Mouse (Mus musculus) ovary, adult 18-20 months (tissue): Measurements from ENCODE around the gene Casp8.
"Not testable (repeated sequence)": the region's sequence is repeated elsewhere in the genome, so short reads cannot be mapped to it uniquely, and the experiment has no call there.

ENCODE experiments used
- DNase-seq: peaks from one replicate; pipeline ENCODE4 v3.0.0; 2022; ENCODE audit warnings: low spot score, mixed read lengths

The Casp8 gene

DNA sequence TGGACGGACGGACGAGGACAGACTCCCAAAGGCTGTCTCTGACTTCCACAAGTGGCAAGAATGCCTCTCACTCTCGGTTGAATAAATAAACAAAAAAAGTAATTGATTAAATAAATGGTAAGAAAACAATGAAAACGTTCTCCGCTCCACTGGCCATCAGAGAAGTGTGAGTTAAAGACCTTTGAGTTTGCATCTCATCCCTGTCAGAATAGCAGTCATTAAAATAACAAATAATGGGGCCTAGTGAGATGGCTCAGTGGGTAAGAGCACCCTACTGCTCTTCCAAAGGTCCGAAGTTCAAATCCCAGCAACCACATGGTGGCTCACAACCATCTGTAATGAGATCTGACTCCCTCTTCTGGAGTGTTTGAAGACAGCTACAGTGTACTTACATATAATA lies 5.5 kb downstream of the Casp8 start:
- not testable (repeated sequence) for DNase-seq

DNA sequence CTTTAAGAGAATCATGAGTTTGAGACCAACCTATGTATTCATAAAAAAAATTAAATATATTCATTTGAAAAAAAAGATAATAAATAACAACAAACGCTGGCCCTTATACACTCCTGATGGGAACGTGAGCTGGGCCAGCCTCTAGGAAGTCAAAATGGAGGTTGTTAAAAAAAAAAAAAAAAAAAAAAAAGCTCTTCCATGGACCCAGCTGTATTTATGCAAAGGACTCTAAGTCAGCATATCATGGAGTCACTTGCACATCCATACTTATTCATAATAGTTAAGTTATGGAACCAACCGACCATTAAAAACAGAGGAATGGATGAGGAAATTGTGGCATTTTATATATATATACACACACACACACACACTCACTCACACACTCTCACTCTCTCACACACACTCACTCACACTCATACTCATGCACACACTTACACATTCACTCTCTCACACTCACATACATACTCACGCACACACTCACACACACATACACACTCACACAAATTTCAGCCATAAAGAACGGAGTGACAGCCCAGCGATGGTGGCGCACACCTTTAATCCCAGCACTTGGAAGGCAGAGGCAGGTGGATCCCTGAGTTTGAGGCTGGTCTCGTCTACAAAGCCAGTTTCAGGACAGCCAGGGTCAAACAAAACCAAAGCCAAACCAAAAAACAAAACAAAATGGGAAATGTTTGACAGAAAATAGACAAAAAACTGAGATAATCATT lies 6.5 kb downstream of the Casp8 start:
- DNase-seq, result no peak

DNA sequence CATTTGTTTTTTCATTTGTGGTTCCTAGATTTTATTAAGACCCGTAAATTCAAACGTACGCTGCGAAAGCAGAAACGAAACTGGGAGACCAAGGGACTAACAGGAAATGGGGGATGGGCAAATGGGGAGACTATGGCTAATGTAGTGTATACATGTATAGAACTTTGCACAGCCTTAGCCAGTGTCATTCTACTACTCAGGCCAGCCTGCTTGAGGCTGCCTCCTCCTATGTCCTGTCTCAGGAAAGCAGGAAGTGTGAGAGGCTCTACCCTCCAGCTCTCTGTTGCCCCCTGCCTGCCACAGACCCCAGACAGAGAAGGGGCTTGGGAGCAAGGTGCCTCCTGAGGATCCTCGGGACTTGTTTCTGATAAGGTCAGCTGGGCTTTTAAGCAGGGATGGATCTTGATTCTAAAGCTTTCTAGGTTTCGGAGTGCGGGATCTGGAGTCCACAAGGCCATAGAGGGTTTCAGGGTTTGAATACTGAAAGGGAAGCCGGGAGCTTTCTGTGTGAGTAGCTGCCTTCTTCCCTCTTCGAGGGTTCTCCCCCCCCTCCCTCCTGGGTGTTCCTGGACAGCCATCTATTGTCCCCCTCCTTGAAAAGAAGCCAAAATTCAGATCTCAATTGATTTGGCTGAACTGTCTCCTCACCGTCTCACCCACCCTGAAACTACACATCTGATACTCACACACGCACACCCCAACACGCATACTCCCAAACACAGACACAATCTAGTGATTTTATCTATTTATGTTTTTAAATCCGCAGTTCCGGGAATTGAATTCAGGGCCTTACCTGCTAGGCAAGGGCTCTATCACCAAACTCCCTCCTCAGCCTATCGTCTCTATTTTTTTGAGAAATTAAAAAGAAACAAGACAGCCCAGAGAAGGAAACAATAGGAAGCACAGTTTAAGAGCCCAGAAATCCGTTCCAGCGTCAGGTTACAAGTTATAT lies 7.4 kb downstream of the Casp8 start:
- no peak for DNase-seq

DNA sequence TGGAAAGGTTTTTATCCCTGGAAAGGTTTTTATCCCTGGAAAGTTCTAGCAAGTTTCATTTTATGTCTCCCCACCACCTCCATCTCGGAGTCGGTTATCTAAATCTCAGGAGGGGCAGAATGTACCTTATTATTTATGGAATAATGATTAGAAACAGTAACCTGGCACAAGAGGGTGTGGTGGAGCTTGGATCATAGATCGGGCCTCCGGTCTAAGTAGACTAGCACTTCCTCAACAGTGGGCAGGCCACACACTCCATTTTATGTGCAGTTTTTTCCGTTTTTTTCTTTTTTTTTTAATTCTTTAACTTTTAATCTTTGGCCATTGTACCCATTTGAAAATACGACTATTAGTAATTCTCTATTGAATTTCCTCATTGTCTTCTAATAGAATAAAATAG lies 8.4 kb downstream of the Casp8 start:
- DNase-seq, result no peak

DNA sequence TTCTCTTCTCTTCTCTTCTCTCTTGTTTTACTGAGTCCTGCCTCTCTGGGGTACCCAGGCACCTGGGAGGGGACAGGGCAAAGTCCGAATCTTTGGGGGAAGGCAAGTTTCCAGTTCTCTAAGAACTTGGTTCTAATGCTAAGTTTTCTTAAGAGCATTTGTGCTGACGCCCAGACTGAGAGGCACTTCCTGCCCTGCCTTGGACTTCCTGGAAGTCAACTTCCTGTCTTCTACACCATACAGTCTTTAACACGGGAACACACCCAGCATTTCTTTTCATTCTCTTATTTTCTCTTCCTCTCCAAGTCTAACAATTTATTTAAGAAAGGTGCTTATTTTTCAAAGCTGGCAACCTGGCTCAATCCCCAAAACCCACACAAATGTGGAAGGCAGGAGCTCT lies 11.5 kb downstream of the Casp8 start:
- DNase-seq, result no peak

DNA sequence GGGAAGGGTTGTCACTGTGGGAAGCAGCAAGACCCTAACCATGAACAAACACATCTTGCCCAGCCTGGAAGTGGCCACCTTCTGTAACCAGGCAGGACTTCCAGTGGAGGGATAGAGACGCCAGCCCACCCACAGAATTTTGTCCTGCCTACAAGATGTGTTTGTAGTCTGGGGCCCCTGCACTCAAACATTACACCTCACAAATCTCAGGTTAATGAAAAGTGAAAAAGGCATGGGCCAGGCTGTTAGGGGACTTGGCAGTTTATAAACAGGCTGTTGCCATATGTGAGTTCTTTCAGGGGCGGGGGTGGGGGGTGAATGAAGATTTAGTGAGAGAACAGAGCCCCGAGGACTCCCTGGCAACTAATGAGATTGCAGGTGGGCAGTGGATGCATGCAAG lies 31.1 kb downstream of the Casp8 start:
- DNase-seq, result no peak

DNA sequence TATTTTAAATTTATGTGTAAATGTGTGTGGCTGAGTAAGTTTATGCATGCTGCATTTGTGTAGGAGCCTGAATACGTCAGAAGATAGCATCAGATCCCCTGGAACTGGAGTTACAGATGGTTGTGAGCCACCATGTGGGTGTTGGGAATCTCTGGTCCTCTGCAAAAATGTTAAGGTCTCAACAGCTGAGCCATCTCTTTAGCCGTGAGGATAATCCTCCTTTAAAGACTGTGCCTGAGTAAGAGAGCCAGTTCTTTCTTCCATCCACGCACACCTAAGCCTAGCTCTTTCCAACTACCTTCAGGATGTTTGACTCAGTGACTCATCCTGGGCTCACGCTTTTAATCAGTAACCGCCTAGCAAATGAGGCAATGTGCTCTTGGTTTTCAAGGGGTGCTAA lies 35.6 kb downstream of the Casp8 start:
- no peak for DNase-seq

DNA sequence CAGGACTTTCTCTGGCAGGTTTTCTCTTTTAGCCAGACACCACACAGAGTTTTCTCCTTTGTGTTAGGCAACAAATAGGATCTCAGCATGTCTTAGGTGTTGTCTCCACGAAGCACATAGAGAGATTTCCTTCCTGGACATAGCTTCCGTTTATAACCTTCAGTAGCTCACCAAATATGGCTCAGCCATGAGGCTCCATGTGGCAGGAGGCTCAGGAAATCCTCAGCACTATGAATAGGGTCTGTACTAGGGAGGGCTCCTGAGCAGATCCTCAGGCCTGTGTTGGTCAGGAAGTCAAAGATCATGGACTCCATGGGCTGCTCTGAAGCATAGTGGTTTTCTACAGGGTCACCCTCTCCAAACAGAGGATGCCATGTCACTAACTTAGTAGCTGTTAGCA lies 37.0 kb downstream of the Casp8 start:
- no peak for DNase-seq

DNA sequence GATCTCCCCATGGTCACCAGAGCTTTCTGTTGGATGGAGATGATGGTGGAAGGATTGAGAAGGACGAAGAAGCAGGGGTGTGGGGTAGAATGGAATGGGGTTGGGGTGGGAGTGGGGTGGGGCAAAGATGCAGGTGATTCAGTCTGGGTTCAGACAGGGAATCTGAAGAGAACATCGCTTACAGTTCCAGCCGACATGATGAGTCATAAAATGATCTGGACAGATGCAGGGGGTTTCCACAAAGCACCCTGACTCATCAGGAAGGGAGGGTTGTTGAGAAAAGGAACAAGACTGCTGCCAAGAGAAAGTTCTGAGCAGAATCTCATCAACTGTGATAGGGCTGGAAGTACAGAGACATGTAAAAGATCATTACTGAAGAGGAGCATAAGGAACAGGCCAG lies 61.6 kb downstream of the Casp8 start:
- not testable (repeated sequence) for DNase-seq

DNA sequence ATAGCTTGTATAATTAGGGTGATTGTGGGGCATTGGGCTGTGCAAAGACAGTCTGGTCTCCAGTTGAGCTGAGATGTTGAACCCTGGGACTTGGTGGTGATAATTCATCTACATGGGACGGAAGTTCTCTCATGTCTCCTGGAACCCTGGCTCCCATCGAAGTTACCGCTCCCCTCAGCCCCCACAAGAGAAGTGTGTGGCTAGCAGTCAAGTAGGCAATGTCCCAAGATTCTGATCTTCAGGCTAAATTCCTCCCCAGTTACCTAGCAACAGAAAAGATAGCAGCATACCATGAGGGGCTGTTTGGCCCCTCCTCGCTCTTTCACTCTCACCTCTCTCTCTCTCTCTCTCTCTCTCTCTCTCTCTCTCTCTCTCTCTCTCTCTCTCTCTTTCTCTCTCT lies 64.0 kb downstream of the Casp8 start:
- not testable (repeated sequence) for DNase-seq

DNA sequence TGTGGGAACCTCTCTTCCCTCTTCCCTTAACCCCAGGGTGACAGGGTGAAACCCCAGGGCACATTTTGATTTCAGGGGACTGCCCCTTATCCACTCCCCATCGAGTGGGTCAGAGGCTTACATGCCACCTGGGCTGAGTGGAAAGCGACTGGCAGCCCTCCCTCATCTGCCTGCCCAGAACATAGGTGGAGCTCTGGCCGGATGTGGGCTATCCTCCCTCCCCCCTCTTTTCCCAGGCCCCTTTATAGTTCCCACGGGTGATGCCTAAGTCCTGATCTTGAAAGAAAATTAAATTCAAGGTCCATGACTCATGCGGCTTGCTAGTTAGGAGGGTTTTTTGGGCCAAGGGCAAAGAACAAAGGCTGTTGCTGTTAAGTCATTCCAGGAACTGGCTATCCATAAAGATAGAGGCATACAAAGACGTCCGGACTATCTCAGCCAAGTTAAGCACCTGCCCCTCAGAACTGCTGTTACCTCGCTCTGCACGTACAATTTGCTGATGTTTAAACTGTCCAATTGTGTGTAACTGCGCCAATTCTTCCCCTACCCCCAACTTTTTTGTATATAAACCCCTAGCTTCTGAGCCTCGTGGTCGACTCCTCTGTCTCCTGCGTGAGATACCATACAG lies 64.7 kb downstream of the Casp8 start:
- DNase-seq, result peak; percentile 61

DNA sequence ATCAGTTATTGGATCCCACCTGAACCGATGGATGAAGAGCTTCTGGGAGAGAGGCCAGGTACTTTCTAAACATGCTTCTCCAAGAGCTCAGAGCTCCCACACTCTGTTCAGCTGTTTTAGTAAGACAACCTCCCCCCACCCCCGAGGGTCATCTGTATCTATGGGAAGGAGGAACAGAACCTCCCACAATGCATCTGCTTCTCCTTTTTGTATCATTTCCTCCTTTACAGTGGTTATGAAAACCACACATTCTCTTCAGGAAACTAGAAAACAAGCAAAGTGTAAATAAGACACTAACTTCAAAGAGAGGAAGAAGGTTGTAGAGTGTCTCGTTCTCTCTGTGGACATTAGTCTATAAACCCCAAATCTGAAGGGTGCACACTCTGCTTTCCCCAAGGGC lies 65.4 kb downstream of the Casp8 start:
- DNase-seq, result not testable (repeated sequence)

DNA sequence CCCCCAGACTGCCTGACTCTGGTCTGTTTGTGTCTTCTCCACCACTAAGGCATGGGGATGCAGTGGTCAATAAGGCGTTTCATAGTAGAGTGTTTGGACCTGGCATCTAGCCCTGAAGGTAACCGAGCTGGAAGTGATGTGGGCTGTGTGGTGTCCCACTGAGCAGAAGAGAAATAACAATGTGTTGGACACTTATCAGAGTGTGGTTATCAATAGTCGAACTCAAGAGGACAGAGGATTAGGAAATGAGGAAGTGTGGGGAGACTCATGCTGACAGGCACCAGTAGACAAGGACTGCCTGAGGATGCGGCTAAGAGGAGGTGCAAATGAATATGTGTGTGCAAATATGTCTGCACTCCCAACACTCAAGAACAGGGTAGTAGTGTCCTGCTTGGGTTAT lies 81.3 kb downstream of the Casp8 start:
- not testable (repeated sequence) for DNase-seq

DNA sequence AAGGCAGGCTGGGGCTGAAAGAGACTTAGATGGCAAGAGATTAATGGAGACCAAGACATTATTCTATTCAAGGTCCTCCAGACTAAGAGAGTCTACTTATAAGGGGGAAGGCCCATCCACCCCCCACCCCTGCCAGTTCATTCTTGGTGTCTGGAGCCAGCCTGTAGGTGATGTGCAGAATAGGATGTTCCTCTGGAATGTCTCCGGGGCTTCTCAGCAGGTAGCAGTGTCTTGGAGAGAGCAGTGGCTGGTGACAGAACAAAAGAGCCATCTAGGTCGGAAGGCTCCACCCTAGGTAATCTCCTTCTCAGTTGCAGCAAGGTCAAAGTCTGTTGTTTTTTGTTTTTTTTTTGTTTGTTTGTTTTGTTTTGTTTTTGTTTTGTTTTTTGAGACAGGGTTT lies 84.1 kb downstream of the Casp8 start:
- DNase-seq, result not testable (repeated sequence)

DNA sequence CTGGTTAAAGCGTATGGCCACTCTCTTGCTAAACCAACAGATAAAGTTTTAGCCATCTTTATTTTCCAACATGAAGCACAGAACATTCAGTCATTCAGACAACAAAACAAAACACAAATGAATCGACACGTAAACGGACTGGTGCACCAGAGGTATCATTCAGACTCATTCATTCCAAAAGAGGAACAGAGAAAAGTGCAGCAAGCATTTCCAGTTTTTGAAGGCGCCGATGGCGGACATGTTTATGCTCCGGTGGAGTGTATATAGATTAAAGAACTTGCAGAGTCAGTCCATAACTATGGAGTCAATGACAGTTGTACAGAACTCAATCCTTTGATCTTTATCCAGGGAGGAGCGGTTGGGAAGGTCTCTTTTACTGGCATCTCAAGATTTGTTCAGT lies 88.1 kb downstream of the Casp8 start:
- not testable (repeated sequence) for DNase-seq

DNA sequence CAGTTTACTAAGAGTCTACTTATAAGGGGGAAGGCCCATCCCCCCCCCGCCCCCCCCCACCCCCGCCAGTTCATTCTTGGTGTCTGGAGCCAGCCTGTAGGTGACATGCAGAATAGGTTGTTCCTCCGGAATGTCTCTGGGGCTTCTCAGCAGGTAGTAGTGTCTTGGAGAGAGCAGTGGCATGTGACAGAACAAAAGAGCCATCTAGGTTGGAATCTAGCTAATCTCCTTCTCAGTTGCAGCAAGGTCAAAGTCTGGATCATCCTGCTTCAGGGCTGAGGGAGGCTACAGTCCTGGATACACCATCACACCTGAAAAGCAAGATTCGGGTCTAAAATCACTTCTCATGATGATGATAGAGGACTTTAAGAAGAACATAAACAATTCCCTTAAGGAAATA lies 90.5 kb downstream of the Casp8 start:
- no peak for DNase-seq

DNA sequence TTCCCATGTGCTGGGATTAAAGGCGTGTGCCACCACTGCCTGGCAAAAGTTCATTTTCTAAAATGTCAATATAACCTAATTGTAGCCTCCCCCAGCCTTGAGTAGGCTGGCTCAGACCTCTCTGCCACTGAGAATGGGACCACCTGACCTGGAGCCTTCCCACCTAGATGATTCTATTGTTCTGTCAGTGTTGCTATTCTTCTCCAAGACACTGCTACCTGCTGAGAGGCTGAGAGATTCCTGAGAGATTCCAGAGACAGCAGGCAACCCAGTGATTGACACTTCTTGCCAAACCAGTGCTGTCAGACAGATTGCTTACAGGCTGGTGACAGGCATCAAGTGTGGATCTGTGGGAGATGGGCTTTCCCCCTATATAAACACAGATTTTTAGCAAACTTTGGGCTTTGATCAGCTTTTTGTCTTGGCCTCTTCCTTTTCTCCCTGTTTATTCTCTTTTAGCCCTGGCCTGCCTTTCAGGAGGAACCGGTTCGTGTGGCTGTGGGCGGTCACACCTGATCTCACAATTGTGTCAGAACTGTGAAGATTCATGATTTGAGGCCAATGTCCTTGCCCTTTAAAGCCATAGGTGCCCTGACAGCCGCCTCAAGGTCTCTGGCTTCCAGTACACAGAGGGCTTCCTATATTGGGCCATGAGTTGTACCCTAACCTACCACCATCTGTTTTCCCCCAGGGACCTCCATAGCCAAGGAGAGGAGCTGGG lies 94.8 kb downstream of the Casp8 start:
- no peak for DNase-seq

DNA sequence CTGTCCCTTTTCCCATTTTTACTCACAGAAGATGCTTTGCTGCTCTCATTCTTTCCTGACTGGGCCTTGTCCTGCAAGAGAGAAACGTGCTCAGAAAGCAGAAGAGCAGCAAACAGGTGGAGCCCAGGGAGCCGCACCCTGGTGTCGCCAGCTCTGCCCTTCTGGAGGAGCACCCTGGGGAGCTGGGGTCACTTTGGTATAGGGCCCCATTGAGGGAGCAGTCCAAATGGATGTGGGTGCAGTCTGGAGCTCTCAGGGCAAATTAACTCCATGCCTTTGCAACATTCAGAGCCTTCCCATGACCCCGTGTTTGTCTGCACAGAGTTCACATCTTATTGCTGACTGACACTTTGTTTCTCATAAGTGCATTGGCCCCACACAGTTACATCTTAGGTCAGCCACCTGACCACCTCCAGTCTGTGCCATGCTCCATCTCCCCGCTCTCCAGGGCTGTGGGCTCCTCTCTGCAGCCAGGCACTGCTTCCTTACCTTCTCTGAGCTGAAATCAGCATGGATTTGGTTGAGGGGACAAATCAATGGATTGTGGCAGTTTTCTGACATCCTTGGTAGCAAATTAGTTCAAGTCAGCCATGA lies 95.6 kb downstream of the Casp8 start:
- not testable (repeated sequence) for DNase-seq

DNA sequence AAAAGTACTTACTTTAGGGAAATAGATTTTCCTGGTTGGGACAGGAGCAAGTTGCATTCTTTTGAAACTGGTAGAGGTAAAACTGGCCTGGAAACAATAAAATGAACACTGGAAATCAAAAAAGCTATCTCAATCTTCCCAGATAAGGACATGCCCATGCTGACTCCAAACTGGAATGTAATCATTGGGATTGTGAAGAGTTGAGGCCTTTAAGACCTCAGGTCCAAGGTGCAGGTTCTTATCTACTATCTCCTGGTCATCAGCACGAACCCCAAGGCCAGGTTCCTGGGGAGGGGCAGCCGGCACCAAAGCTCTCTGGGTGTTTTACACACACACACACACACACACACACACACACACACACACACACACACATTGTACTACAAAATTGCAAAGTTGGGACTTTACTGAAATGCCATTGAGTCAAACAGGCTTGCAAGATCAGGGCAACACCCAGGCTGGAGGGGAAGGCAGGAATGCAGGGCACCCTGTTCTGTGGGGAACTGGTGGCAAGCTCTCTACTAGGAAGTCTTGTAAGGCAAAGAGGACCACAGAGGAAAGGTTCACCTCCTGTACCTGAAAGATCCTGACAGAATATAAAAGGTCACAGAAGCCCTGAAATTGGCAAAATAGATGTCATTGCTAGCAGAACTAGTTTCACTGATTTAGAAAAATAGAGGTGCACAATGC lies 96.5 kb downstream of the Casp8 start:
- DNase-seq, result not testable (repeated sequence)

DNA sequence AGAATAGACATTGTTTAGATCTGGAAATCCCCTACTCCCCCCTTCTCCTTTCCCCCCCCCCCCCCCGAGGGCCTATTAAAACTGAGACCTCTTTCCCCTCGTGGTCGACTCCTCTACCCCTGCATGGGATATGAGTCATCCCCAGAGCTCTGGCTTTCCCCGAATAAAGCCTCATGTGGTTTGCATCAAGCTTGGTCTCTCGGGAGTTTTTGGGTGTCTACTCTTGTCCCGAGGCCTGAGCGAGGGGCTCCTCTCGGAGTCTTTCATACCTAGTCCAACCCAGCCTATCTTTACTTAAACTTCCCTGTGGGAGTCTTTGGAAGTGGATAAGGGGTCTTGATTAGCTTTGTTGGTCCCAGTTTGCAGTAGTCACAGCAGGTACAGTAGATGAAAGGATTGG lies 97.2 kb downstream of the Casp8 start:
- DNase-seq, result not testable (repeated sequence)
